Mouse (Mus musculus): ENCODE results near the gene Snx20. TPM values are rescaled to one million over a fixed set of nuclear protein-coding genes. Genes with fewer than 3 reads are reported as not detected.

Snx20 gene
- total and polyA plus RNA-seq, 3 experiments, result 69.1 to 117 (median 93.1) TPM

GRCm38 (mm10) chr8:88621408-88621807 lies 14.5 kb downstream of the Snx20 start:
- Histone ChIP-seq H3K4me1 (ENCODE audit: control insufficient read depth in 1 of 2, insufficient read depth in 2 of 2) (peaks cover 11 to 52% of the 10 kb centered on the region in 2 experiments), H3K9me3 (replicated peaks; ENCODE audit: low read length) (no peaks in the 10 kb centered on the region), H3K79me2 (replicated peaks; ENCODE audit: control insufficient read depth, extremely low read depth, insufficient read depth, poor library complexity, severe bottlenecking) (no peaks in the 10 kb centered on the region), H3K27ac (ENCODE audit: insufficient read depth, low read depth) (no peak overlapping the region), H3K36me3 (replicated peaks in 1 of 2; ENCODE audit: control insufficient read depth in 1 of 2, insufficient read depth in 1 of 2, low read length in 1 of 2) (peaks cover 20 to 41% of the 10 kb centered on the region in 2 experiments), H3K4me3 (replicated peaks in 1 of 3; ENCODE audit: low read depth in 2 of 3, low read length in 2 of 3, poor library complexity in 1 of 3) (no peak overlapping the region), H3K27me3 (replicated peaks) (no peaks in the 10 kb centered on the region), H3K9ac (ENCODE audit: insufficient read depth, low read depth) (no peak overlapping the region), H3K4me2 (ENCODE audit: insufficient read depth, low read depth, poor library complexity, severe bottlenecking) (no peak overlapping the region)
- TF ChIP-seq CTCF (conservative IDR thresholded peaks at IDR 0.05 in 1 of 2, IDR thresholded peaks at IDR 0.05 in 1 of 2; ENCODE audit: low read depth in 2 of 2, low read length in 2 of 2) (peak; percentile 86 to 95), MAX (IDR thresholded peaks at IDR 0.05; ENCODE audit: low read length) (no peak), ZC3H11A (IDR thresholded peaks at IDR 0.05; ENCODE audit: low read depth, low read length) (peak; percentile 84), ELF1 (IDR thresholded peaks at IDR 0.05; ENCODE audit: low read depth, low read length) (no peak), RCOR1 (conservative IDR thresholded peaks at IDR 0.05; ENCODE audit: low read depth, low read length) (no peak), MAFK (IDR thresholded peaks at IDR 0.05; ENCODE audit: insufficient replicate concordance, low read length) (no peak), USF2 (conservative IDR thresholded peaks at IDR 0.05; ENCODE audit: low read depth, low read length) (no peak), MYC (IDR thresholded peaks at IDR 0.05; ENCODE audit: low read depth, low read length) (no peak), CHD2 (IDR thresholded peaks at IDR 0.05; ENCODE audit: low read length) (no peak), SMC3 (IDR thresholded peaks at IDR 0.05; ENCODE audit: low read depth, low read length) (peak; percentile 95), TCF12 (IDR thresholded peaks at IDR 0.05; ENCODE audit: low read depth, low read length) (no peak), RAD21 (IDR thresholded peaks at IDR 0.05; ENCODE audit: low read depth, low read length) (peak; percentile 96), NELFE (IDR thresholded peaks at IDR 0.05; ENCODE audit: low read depth, low read length) (no peak), USF1 (IDR thresholded peaks at IDR 0.05; ENCODE audit: low read depth, low read length) (no peak), CHD1 (IDR thresholded peaks at IDR 0.05; ENCODE audit: low read depth, low read length) (no peak)
- in situ Hi-C loops (cut with MboI; ENCODE audit: low pct_ligation_motif_present, low pct_unique_long_range_greater_than_20kb, low sequenced_read_pairs), result loop anchor here (10.0 to 25.0 kb wide), 2 partner anchors 247 to 359 kb away; partner anchors contain the start of gene Adcy7
- DNase-seq (ENCODE audit: extremely low read depth), result peak; percentile 70
- dilution Hi-C loops (cut with MboI; ENCODE audit: extremely low pct_ligation_motif_present, extremely low pct_unique_long_range_greater_than_20kb, low sequenced_read_pairs), result no loop called here

GRCm38 (mm10) chr8:88620931-88621330 lies 15.0 kb downstream of the Snx20 start:
- no peak overlapping the region for H3K4me3 ChIP-seq (replicated peaks in 1 of 3; ENCODE audit: low read depth in 2 of 3, low read length in 2 of 3, poor library complexity in 1 of 3)
- dilution Hi-C loops (cut with MboI; ENCODE audit: extremely low pct_ligation_motif_present, extremely low pct_unique_long_range_greater_than_20kb, low sequenced_read_pairs) (no loop called here), in situ Hi-C loops (cut with MboI; ENCODE audit: low pct_ligation_motif_present, low pct_unique_long_range_greater_than_20kb, low sequenced_read_pairs) (loop anchor here (10.0 to 25.0 kb wide), 2 partner anchors 246 to 359 kb away; partner anchors contain the start of gene Adcy7)
- H3K36me3 ChIP-seq (replicated peaks in 1 of 2; ENCODE audit: control insufficient read depth in 1 of 2, insufficient read depth in 1 of 2, low read length in 1 of 2), result peaks cover 15 to 36% of the 10 kb centered on the region in 2 experiments
- no peaks in the 10 kb centered on the region for H3K9me3 ChIP-seq (replicated peaks; ENCODE audit: low read length)
- peaks cover 8 to 47% of the 10 kb centered on the region in 2 experiments for H3K4me1 ChIP-seq (ENCODE audit: control insufficient read depth in 1 of 2, insufficient read depth in 2 of 2)
- H3K4me2 ChIP-seq (ENCODE audit: insufficient read depth, low read depth, poor library complexity, severe bottlenecking), result no peak overlapping the region
- no peaks in the 10 kb centered on the region for H3K27me3 ChIP-seq (replicated peaks)
- DNase-seq (ENCODE audit: extremely low read depth), result no peak
- no peak overlapping the region for H3K9ac ChIP-seq (ENCODE audit: insufficient read depth, low read depth)
- no peak overlapping the region for H3K27ac ChIP-seq (ENCODE audit: insufficient read depth, low read depth)
- no peaks in the 10 kb centered on the region for H3K79me2 ChIP-seq (replicated peaks; ENCODE audit: control insufficient read depth, extremely low read depth, insufficient read depth, poor library complexity, severe bottlenecking)
- TF ChIP-seq SMC3 (IDR thresholded peaks at IDR 0.05; ENCODE audit: low read depth, low read length) (no peak), USF1 (IDR thresholded peaks at IDR 0.05; ENCODE audit: low read depth, low read length) (no peak), SIN3A (IDR thresholded peaks at IDR 0.05; ENCODE audit: low read length) (no peak), MXI1 (IDR thresholded peaks at IDR 0.05; ENCODE audit: low read depth, low read length) (no peak), GABPA (IDR thresholded peaks at IDR 0.05; ENCODE audit: insufficient replicate concordance, low read depth, low read length) (no peak), MAFK (IDR thresholded peaks at IDR 0.05; ENCODE audit: insufficient replicate concordance, low read length) (no peak), MAX (IDR thresholded peaks at IDR 0.05; ENCODE audit: low read length) (no peak), PAX5 (IDR thresholded peaks at IDR 0.05; ENCODE audit: low read length) (no peak), ZNF384 (IDR thresholded peaks at IDR 0.05; ENCODE audit: low read depth, low read length) (no peak)
